Mouse (Mus musculus): ENCODE results near the gene Gm11099.

Gm11099 gene

DNA sequence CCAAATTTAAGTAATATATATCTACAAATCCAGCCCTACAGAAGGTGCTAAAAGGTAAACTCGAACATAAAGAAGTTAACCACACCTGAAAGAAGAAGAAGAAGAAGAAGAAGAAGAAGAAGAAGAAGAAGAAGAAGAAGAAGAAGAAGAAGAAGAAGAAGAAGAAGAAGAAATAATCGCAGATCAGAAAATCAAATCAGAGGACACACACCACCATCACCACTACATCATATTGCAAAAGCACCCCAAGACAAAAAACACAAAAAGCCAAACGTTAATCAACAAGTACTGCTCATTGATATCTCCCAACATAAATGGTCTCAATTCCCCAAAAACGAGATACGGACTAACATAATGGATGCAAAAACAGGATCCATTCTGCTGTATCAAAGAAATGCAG lies at the start of gene Gm11099:
Gene Gm11099 (plus strand): TSS at position 301 of the 400 bp plus-strand sequence.
- in situ Hi-C loops (cut with MboI; ENCODE audit: unreplicated experiment in 2 of 2) = no loop called here

DNA sequence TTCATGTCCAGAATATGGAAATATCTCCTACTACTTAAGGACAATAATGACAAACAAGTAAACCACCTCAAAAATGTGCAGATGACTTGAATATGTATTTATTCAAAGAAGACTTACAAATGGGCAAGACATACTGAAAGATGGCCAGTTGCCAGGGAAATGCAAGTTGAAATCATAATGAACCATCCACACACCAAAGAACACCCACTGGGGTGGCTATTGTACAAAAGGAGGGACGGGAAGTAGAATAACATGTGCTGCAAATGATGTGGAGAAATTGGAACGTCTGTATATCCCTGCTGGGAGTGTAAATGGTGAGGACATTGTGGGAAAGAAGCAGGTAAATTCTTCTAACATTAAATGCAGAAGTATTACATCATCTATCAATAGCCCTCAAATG lies 46.3 kb upstream of the Gm11099 start:
- in situ Hi-C loops (cut with MboI; ENCODE audit: unreplicated experiment in 2 of 2) = no loop called here

DNA sequence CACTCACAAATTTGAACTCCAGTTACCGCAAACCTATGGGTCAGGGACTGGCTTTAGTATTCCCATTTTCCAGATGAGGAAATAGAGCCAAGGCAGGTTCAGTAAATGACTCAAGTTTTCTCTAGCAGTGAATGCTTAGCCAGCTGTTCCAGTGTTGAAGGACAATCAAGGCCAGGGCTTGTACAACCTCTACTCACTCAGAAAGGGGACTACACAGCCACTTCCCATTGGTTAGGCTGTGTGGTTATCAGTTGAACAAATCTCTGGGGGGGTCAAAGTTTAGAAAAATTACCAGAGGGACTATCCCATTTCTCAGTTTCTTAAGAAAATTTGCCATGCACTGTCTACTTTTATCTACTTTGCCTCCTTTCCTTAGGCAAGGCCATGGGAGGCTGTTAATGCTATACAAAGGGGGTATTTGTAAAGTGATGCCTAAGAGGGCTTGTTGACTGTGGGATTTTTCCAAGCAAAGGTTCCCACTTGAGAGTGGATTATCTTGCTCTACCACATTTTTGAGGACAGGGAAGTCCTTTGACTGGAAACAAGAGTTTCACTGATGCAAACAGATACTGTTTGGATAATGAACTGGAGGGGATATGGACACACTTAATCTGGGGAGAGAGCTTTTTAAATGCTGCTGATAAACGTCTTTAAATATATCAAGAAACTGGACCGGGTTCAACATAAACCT lies 30.2 kb upstream of the Gm11099 start:
- in situ Hi-C loops (cut with MboI; ENCODE audit: unreplicated experiment in 2 of 2) = no loop called here

DNA sequence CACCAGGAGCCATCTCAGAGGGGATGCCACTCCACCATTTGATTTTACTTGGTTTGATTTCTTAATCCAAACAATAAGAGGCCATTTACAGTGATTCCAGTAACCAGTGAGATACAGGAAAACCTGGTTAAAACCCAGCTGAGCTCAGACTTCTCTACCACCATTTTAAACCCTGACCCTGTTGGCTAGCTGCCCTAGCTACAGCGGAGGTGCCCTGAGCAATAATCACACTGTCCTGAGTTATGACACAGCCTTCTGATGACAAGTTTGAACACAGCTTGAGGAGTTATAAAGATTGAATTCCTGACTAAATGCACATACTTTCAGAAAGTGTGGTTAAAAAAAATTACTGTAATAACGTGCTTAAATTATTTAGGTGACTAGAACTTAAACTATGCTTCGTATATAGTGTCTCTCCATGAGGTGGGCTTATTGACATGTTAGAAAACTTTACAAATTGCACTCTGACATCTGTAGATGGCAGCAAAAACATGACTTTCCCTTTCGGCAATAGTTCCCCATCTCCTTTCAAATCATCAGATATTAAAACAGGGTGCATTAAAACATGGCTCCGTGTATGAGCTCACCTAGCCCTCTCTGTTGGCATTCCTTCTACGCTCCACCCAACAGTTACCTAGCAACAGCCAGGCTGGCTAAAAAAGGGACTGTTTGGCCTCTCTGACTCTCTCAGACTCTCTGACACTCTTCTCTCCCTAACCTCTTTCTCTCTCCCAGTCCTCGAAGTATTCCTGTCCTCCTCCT lies 29.1 kb upstream of the Gm11099 start:
- in situ Hi-C loops (cut with MboI; ENCODE audit: unreplicated experiment in 2 of 2) = no loop called here

DNA sequence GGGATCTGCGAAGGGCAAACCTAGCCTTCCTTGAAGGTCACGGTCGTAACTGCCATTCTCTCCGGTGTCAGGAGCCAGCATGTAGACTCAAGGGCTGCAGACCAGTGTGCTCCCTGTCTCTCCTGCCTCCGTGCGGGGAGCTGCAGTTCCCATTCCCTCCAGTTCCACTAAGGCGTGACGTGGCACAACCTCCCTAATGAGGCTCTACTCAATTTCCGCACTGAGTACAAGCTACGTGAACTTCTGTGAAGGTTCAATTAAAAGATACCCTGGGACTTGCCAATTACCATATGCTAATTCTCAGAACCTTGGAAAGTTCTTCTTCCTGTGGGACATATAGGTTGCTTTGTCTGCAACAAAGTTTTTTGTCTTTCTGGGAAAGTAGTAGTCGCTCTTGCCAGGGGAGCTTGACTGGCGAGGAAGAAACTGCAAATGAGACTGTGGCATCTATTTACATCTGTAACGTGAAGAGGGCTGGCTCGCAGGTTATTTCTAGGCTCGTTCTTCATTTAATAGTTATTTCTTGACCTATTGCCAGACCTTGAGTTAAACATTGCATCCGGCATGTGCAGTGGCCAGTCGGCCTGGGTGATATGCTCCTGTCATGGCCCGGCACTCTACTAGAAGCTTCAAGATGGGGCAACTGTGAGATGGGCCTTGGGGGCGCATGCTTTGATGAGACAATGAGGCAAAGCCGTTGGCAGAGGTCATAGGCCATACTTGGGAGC lies 26.8 kb upstream of the Gm11099 start:
- in situ Hi-C loops (cut with MboI; ENCODE audit: unreplicated experiment in 2 of 2) = no loop called here

DNA sequence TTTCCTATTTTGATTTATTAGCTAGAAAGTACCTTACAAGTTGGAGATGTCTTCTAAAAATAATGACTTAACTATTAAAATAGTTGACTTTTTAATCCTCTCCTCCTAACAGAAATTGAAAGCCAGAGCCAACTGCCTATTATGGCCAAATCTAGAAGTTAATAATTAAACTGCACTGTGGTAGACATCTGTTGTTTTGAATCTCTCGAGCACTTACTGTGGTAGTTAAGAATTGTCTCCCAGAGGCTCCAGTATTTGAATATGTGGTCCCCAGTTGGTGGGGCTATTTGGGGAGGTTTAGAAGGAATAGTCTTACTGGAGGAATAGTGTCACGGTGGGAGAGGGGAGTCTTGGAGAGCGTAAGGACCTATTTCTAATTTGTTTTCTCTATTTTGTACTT lies 18.2 kb upstream of the Gm11099 start:
- in situ Hi-C loops (cut with MboI; ENCODE audit: unreplicated experiment in 2 of 2) = no loop called here

DNA sequence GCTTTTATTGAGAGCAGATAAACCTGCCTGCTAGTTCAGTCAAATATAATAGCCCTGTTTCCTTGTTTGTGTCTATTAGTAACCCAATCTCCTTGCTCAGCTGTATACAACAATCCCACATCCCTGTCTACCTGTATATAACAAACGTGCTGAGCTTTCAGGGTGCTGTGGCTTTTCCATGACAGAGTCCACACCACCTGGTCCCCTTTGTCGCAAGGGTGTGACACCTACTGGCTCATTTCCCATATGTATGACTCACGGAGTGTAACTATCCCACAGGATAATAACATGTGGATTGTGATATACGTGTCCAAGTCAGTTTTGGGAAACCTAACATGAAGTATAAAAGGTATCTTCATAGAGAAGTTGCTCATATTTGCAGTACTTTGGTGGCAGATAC lies 16.8 kb upstream of the Gm11099 start:
- in situ Hi-C loops (cut with MboI; ENCODE audit: unreplicated experiment in 2 of 2) = no loop called here

DNA sequence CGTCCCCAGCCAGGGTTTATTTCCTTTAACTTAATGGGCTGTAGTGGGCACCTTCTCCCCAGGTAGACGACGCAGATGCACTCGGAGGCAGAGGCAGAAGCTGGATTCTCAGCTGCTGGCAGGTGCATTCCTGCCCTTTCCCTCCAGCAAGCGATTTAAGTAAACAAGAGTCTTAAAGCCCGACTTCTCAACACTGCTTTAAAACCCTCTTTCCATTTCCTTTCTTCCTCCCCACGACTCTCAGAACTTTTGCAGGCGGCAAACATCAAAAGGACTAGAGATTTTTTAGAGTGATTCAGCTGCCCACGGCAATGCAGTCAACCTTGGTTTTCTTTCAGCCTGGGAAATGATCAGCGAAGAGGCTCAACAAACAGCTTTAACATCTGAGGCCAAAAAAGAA lies 14.7 kb upstream of the Gm11099 start:
- in situ Hi-C loops (cut with MboI; ENCODE audit: unreplicated experiment in 2 of 2) = no loop called here

DNA sequence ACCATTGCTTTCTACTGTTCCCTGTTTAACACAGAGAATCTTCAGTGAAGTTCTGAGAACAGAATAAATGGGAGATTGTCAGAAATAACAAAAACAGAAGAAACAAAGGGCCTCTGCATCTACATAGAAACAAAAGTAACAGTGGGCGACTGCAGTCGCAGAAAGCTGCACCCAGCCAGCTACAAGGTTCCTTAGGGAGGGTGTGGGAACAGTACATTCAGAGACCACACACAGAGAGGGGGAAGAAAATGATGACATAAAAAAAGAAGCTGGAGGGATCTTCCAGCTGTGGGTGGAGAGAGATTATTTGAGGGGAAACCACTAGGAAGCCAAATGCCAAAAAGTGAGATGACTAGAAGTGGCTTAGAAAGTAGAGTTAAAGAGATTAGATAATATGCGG lies 20.6 kb downstream of the Gm11099 start:
- in situ Hi-C loops (cut with MboI; ENCODE audit: unreplicated experiment in 2 of 2) = no loop called here

DNA sequence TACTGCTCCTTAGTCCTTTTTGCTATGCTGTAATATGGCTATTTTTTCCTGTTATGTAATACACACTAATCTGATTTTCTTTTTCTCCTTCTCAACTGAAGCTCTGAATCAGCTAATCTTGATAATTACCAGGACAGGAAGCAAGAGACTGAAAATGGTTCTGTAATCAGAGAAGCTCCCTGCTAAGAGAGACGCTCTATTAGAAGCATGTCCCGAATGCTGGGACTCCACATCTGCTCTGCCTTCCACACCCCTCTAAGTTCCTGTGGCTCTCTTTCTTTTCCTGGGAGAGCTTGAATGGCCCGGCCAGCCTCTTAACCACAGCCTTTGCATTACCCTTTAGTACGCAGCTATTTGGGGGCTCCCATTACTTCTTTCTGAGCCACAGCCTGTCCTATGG lies 45.8 kb downstream of the Gm11099 start:
- in situ Hi-C loops (cut with MboI; ENCODE audit: unreplicated experiment in 2 of 2) = no loop called here

DNA sequence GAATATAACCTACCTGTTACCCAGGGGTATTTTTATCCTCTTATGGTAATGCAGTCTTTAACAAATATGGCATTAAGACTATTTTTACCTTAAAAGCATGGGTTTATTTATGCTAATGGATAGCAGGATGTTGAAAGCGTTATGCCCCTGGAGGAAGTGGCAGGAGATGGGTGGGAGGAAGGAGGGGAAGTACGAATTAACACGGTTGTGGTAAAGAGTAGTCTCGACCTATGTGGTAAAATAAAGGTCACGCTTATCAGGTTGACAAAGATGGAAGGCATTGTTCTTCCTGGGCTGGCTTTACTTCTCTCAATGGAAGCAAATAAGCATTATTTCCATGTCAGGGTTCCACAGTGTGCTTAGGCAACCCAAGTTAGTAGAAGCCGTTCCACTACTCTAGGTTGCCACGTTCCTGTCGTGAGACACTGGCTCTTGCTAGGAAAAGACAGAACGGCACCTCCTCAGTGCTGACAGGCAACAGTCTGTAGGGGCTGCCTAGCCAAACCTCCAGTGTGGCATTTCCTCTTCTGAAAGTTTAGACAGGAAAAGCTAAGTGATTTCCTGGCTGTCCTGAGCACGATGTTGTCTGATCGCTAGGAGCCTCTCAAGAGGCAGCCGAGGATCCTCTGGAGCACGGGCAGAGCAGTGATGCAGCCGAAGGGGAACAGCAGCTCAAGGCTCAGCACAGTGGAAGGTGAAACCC lies 47.7 kb downstream of the Gm11099 start:
- in situ Hi-C loops (cut with MboI; ENCODE audit: unreplicated experiment in 2 of 2) = no loop called here

DNA sequence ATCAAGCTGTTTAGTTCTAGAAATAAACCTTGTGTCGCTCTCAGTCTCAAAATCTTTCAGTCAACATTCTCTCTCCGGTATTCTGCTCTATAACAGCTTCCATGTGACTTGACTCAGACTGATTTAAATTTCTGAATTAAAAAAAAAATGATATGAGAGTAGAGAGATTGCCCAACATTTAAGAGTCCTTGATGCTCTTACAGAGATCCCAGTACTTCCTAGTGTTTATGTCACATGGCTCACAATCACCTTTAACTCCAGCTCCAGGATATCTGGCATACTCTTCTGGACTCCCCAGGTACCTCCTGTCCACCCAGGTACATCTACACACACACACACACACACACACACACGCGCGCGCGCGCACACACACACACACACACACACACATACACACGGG lies 53.1 kb downstream of the Gm11099 start:
- in situ Hi-C loops (cut with MboI; ENCODE audit: unreplicated experiment in 2 of 2) = no loop called here

DNA sequence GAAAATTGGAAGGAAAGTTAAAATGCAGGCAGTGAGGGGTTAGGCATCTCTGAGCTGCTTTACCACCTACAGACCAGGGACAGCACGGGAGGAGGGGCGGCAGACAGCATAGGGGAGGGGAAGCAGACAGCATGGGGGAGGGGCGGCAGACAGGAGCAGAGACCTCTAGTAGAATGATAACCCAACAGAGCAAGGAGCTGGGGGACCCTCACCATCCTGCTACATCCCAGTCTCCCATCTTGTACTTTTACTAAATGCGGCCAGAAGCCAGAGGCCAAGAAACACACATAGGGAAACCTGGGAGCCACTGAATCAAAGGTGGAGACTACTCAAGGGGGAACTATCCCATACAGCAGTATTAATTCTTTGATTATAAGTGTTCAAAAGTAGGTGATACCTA lies 59.1 kb downstream of the Gm11099 start:
- in situ Hi-C loops (cut with MboI; ENCODE audit: unreplicated experiment in 2 of 2) = no loop called here

DNA sequence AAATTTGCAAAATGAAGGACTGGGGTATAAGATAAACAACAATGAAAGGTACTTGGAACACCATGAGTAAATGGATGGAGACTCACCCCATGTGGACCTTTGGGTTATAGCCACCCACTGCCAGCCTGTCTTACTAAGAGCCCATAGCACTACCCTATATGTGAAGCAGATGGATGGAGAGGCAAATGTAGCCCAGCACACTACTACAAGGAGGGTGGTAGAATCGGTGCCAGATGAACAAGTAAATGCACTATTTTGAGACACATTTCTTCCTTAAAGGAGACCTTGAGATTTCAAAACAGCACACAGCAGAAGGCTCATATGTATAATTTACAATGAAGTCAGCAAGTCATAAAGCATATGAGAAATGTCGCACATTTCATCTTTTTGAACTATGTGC lies 66.3 kb downstream of the Gm11099 start:
- in situ Hi-C loops (cut with MboI; ENCODE audit: unreplicated experiment in 2 of 2) = no loop called here

DNA sequence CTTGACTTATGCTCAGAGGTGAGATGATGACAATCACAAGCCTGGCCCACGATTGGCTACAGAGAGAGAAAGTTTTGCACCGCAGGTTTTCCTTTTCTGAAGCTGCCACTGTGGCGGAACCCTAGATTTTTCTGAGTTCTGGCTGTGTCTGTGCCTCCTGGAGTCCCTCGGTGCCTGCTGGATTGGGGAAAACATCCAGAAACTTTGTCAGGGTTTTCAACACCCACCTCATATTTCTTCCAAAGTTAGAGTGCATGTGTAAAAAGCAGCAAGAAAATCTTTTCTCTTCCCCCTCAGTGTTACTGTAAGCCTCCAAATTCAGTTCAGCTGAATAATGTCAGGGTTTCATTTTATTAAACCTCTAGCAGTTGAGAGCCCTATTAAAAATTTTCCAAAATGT lies 82.1 kb downstream of the Gm11099 start:
- in situ Hi-C loops (cut with MboI; ENCODE audit: unreplicated experiment in 2 of 2) = no loop called here

DNA sequence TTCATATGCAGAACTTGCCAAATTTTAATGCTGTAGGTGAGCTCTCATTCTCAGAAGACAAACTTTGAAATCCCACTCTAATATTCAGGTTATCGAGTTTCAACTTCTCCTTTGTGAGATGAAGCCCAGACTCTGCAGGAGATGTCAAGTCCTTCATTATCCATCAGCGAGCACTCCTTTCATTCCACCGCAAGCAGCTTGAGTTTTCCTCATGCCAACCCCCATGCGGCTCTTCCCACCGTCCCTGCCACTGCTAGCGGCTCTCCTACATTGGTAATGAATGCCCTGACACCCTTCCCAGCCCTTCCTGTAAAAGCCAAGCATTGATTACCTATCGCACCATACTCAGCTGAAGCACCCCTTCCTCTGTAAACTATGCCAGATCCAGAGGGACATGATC lies 89.6 kb downstream of the Gm11099 start:
- in situ Hi-C loops (cut with MboI; ENCODE audit: unreplicated experiment in 2 of 2) = no loop called here

DNA sequence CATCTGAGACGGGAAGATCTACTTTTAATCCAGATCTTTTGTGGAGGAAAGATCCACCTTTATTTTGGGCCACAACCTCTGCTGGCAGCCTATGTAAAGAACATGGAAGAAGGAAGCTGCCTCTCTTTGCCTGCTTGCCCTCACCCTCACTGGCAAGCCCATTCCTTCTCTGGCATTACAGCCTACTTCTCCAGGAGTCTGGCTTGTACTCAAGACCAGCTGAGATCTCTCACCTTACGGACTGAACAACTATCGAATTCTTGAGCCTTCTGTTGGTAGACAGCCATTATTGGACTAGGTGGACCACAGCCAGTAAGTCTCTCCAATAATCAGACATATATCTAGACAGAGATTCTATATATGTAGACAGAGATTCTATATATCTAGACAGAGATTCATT lies 92.9 kb downstream of the Gm11099 start:
- in situ Hi-C loops (cut with MboI; ENCODE audit: unreplicated experiment in 2 of 2) = no loop called here

DNA sequence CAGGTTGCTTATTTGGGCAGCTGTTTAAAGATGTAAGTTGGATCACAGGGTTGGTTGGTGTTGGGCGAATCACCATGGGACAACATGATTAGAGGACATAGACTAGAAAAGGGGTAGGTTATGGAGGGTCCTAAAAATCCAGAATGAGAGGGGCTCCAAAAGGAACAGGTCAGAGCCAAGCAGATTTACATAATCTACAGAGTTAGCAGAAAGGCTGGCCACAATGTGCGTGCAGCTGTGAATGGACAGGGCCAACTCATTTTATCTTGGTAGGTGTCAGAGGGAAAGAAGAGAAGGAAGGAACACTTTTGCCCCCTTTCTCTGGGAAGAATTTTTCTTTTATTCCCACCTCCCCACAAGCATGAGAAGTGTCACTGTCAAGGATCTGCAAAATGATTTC lies 97.1 kb downstream of the Gm11099 start:
- in situ Hi-C loops (cut with MboI; ENCODE audit: unreplicated experiment in 2 of 2) = no loop called here

DNA sequence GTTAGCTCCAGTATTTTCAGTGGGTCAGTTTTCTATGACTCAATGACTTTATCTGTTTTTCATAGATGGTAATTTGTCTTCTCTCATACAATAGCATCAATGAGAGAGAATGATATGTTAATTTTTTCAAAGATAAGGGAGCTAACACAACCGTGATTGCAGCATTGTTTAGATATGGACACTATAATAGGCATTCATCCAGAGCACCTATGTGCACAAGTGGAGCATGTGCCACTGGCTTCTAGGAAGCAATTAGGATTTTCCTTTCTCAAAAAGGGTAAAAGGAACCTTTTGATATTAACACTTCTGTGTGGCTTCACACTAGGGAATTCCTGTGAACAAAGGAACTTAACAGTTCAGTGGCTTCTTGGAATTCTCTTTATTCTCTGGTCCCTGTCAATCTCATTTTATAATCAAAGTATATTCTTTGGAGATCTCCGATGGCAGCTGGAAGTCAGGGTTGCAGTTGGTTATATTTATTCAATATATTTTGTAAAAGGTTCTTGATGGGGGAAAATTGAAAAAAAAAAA lies 97.6 kb downstream of the Gm11099 start:
- in situ Hi-C loops (cut with MboI; ENCODE audit: unreplicated experiment in 2 of 2) = no loop called here
